Mouse (Mus musculus) erythroblast, embryonic 14.5 days (primary cell): ENCODE results near the gene Znrf3.

Source experiments
- GATA1 ChIP-seq: IDR thresholded peaks from 2 replicates; pipeline ENCODE4 v1.6.1; 2012; ENCODE audit warnings: low read length, inconsistent platforms, mixed read lengths
- TAL1 ChIP-seq: IDR thresholded peaks from 3 replicates; pipeline ENCODE4 v1.6.1; 2012; ENCODE audit warnings: low read length, inconsistent platforms, mixed read lengths

DNA sequence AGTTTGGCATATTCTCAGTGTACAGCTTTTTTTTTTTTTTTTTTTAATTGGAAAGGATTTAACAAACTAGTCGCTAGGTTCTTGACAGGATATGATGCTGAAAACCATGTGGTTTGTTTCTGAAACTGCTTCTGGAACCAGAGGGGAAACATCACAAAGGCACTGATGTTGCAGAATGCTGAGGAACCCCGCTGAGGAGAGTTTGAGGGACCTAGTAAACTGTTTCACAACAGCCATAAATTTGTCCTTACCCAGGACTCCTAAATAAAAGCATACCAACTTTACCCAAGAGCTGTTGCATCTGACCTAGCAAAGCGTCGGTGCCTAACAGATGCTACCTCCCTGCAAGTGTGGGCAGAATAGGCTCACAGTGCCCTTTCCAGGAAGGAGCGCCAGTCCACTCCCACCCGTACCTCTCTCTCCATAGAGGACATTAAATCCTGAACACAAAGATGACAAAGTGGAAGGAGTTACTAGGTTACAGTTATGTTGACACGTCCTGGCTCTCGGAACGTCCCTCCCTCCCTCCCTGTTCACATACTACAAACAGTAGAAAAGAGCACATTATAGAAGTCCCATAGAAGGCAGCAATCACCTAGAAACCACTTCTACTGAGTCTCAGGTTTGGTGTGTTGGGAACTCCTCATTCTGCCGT lies 184.6 kb downstream of the Znrf3 start:
- TF ChIP-seq TAL1 (no peak), GATA1 (no peak)
